Mouse (Mus musculus): Measurements from ENCODE around the gene Plagl2. TPM values are rescaled to one million over a fixed set of nuclear protein-coding genes. Genes with fewer than 3 reads are reported as not detected.
A peak's percentile ranks its signal among the peaks of the same experiment; 100 is the strongest.
"Not testable (repeated sequence)": the region's sequence is repeated elsewhere in the genome, so short reads cannot be mapped to it uniquely, and the experiment has no call there.

Plagl2 gene
- total RNA-seq (2014; rRNA removed) (0.74 and 1.1 TPM in 2 replicates), polyA plus RNA-seq (2012; rRNA removed) (1.5 and 1.7 TPM in 2 replicates)

GRCm38 (mm10) chr2:153241250-153242014, at the start of gene Plagl2, which contains the start of gene Pofut1:
Gene Plagl2, minus strand, starts transcription at chr2:153241426.
Gene Pofut1, plus strand, starts transcription at chr2:153241533.
- Histone ChIP-seq H3K79me2 (ENCODE audit: control insufficient read depth, insufficient read depth, low read length) (peaks cover 14% of the 10 kb centered on the region; the same call in 1 of the 2 replicates), H3K4me3 (ENCODE audit: insufficient read depth, low read depth, low read length) (peak within 1 kb of the TSS; percentile 99), H3K9ac (ENCODE audit: low read depth, low read length) (peak within 1 kb of the TSS; percentile 99), H3K27me3 (ENCODE audit: control insufficient read depth, insufficient read depth, low read length) (no peaks in the 10 kb centered on the region), H3K4me1 (ENCODE audit: control insufficient read depth, insufficient read depth, low read length) (peaks cover 17% of the 10 kb centered on the region), H3K27ac (replicated peaks; ENCODE audit: insufficient read depth, low read depth, low read length) (peak within 1 kb of the TSS; percentile 87), H3K36me3 (ENCODE audit: control insufficient read depth, insufficient read depth, low read length) (0 out of 2 replicates have a peak, but pooled peaks cover 2% of the 10 kb centered on the region)
- DNase-seq (ENCODE audit: extremely low read depth, low read depth, low spot score): peak; percentile 62
- 1% methylated on average over 71 of the region's 72 CpGs for WGBS
- TF ChIP-seq POLR2A (IDR thresholded peaks at IDR 0.05; ENCODE audit: extremely low read depth, insufficient read depth, low read length) (peak; percentile 41; the same call in 1 of the 2 replicates), CTCF (IDR thresholded peaks at IDR 0.05; ENCODE audit: low read depth, low read length) (peak; percentile 44)

DNA sequence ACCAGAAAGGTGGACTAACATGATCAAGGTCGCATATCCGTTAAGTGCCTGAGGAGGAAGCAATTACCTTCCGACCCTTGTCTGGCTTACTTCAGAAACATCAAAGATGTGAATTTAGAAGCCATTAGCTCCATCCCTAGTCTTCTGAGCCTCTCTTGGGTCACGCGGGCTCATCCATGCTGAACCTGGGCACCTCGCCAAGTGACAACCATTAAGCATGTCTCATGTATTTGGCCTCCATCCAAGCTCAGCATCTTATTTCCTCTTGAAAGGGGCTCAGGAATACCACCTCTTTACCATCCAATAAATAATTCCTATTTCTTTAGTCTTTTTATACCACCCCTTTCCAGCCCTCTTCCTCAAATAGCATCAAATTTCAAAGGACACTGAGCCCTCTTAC, 46.6 kb upstream of the Plagl2 start:
- peaks cover 9% of the 10 kb centered on the region; the same call in 1 of the 2 replicates for H3K79me2 ChIP-seq (ENCODE audit: control insufficient read depth, insufficient read depth, low read length)
- 81% methylated on average over 6 of the region's 6 CpGs for WGBS
- no peak overlapping the region for H3K9ac ChIP-seq (ENCODE audit: low read depth, low read length)
- no peak overlapping the region for H3K4me3 ChIP-seq (ENCODE audit: insufficient read depth, low read depth, low read length)
- H3K27ac ChIP-seq (replicated peaks; ENCODE audit: insufficient read depth, low read depth, low read length): no peak overlapping the region
- peaks cover 6% of the 10 kb centered on the region for H3K4me1 ChIP-seq (ENCODE audit: control insufficient read depth, insufficient read depth, low read length)
- TF ChIP-seq CTCF (IDR thresholded peaks at IDR 0.05; ENCODE audit: low read depth, low read length) (no peak), POLR2A (IDR thresholded peaks at IDR 0.05; ENCODE audit: extremely low read depth, insufficient read depth, low read length) (no peak)
- no peak for DNase-seq (ENCODE audit: extremely low read depth, low read depth, low spot score)
- no peaks in the 10 kb centered on the region for H3K36me3 ChIP-seq (ENCODE audit: control insufficient read depth, insufficient read depth, low read length)
- H3K27me3 ChIP-seq (ENCODE audit: control insufficient read depth, insufficient read depth, low read length): no peaks in the 10 kb centered on the region

DNA sequence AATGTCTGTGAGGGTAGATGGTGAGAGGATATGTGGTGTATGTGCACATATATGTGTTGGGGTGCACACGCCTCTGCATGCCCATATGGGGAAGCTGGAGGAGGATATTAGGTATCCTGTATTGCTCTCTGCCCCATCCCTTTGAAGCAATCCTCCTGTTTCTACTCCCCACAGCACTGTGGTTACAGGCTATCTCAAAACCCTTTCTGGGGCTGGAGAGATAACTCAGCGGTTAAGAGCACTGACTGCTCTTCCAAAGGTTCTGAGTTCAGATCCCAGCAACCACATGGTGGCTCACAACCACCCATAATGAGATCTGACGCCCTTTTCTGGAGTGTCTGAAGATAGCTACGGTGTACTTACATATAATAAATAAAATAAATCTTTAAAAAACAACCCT, 45.3 kb upstream of the Plagl2 start:
- Histone ChIP-seq H3K4me3 (ENCODE audit: insufficient read depth, low read depth, low read length) (no peak overlapping the region), H3K79me2 (ENCODE audit: control insufficient read depth, insufficient read depth, low read length) (peaks cover 2% of the 10 kb centered on the region; the same call in 1 of the 2 replicates), H3K27ac (replicated peaks; ENCODE audit: insufficient read depth, low read depth, low read length) (no peak overlapping the region), H3K4me1 (ENCODE audit: control insufficient read depth, insufficient read depth, low read length) (no peaks in the 10 kb centered on the region), H3K36me3 (ENCODE audit: control insufficient read depth, insufficient read depth, low read length) (no peaks in the 10 kb centered on the region), H3K9ac (ENCODE audit: low read depth, low read length) (no peak overlapping the region), H3K27me3 (ENCODE audit: control insufficient read depth, insufficient read depth, low read length) (no peaks in the 10 kb centered on the region)
- no peak for DNase-seq (ENCODE audit: extremely low read depth, low read depth, low spot score)
- WGBS: 89% methylated on average over 4 of the region's 4 CpGs
- TF ChIP-seq CTCF (IDR thresholded peaks at IDR 0.05; ENCODE audit: low read depth, low read length) (no peak), POLR2A (IDR thresholded peaks at IDR 0.05; ENCODE audit: extremely low read depth, insufficient read depth, low read length) (no peak)

DNA sequence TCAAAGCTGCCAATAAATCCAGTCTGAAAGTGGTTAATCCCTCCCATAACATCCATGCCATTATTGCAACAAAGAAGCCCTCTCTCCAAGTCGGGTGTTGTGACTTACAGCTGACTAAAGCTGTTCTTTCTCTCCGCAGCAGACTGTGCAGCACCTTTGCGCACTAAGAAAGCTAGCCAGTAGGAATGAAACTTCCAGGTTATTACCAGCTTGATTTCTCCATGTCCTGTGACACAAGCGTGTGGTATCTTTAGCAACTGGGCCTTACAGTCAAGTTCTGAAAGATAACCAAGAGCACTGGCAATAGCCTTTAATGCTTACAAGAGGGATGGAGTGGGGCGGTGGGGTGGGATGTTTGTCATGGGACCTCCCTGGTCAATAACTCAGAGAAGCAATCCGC, 42.7 kb upstream of the Plagl2 start:
- Histone ChIP-seq H3K36me3 (ENCODE audit: control insufficient read depth, insufficient read depth, low read length) (no peaks in the 10 kb centered on the region), H3K27me3 (ENCODE audit: control insufficient read depth, insufficient read depth, low read length) (no peaks in the 10 kb centered on the region), H3K4me3 (ENCODE audit: insufficient read depth, low read depth, low read length) (no peak overlapping the region), H3K4me1 (ENCODE audit: control insufficient read depth, insufficient read depth, low read length) (no peaks in the 10 kb centered on the region), H3K9ac (ENCODE audit: low read depth, low read length) (no peak overlapping the region), H3K27ac (replicated peaks; ENCODE audit: insufficient read depth, low read depth, low read length) (no peak overlapping the region), H3K79me2 (ENCODE audit: control insufficient read depth, insufficient read depth, low read length) (no peaks in the 10 kb centered on the region)
- TF ChIP-seq POLR2A (IDR thresholded peaks at IDR 0.05; ENCODE audit: extremely low read depth, insufficient read depth, low read length) (no peak), CTCF (IDR thresholded peaks at IDR 0.05; ENCODE audit: low read depth, low read length) (no peak)
- 91% methylated on average over 6 of the region's 6 CpGs for WGBS
- no peak for DNase-seq (ENCODE audit: extremely low read depth, low read depth, low spot score)

DNA sequence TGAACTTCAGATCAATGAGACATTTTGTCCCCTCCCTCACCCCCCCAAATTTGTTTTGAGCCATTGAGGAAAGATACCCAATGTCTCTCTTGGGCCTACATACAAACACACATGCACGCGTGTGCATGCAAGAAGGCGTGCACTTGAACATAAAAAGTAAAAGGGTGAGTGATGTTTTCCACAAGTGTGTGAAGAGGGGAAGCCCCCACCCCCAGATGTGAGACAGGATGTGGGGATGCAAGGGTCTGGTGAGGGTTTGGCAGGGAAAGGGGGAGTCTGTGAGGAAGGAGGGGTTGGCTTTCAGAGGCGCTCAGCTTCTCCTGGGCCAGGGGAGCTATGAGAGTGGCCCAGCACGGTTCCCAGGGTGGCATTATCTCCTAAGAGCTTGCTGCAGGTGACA, 37.1 kb upstream of the Plagl2 start:
- Histone ChIP-seq H3K36me3 (ENCODE audit: control insufficient read depth, insufficient read depth, low read length) (no peaks in the 10 kb centered on the region), H3K4me1 (ENCODE audit: control insufficient read depth, insufficient read depth, low read length) (no peaks in the 10 kb centered on the region), H3K79me2 (ENCODE audit: control insufficient read depth, insufficient read depth, low read length) (no peaks in the 10 kb centered on the region), H3K4me3 (ENCODE audit: insufficient read depth, low read depth, low read length) (no peak overlapping the region), H3K27me3 (ENCODE audit: control insufficient read depth, insufficient read depth, low read length) (no peaks in the 10 kb centered on the region), H3K27ac (replicated peaks; ENCODE audit: insufficient read depth, low read depth, low read length) (no peak overlapping the region), H3K9ac (ENCODE audit: low read depth, low read length) (no peak overlapping the region)
- TF ChIP-seq CTCF (IDR thresholded peaks at IDR 0.05; ENCODE audit: low read depth, low read length): no peak
- TF ChIP-seq POLR2A (IDR thresholded peaks at IDR 0.05; ENCODE audit: extremely low read depth, insufficient read depth, low read length): no peak
- DNase-seq (ENCODE audit: extremely low read depth, low read depth, low spot score): no peak
- WGBS: 91% methylated on average over 5 of the region's 5 CpGs

DNA sequence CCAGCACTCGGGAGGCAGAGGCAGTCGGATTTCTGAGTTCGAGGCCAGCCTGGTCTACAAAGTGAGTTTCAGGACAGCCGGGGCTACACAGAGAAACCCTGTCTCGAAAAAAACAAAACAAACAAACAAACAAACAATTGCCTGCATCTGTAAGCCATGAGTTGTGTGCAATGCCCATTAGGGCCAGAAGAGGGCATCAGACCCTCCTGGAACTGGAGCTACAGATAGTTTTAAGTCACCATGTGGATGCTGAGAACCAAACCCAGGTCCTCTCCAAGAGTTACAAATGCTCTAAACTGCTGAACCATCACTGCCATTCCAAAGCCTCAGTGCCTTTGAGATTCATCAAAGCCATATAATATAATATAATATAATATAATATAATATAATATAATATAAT, 35.6 kb upstream of the Plagl2 start:
- not testable (repeated sequence) for H3K27me3 ChIP-seq (ENCODE audit: control insufficient read depth, insufficient read depth, low read length); H3K79me2 ChIP-seq (ENCODE audit: control insufficient read depth, insufficient read depth, low read length); H3K9ac ChIP-seq (ENCODE audit: low read depth, low read length); DNase-seq (ENCODE audit: extremely low read depth, low read depth, low spot score); H3K4me3 ChIP-seq (ENCODE audit: insufficient read depth, low read depth, low read length); H3K36me3 ChIP-seq (ENCODE audit: control insufficient read depth, insufficient read depth, low read length); H3K27ac ChIP-seq (replicated peaks; ENCODE audit: insufficient read depth, low read depth, low read length); H3K4me1 ChIP-seq (ENCODE audit: control insufficient read depth, insufficient read depth, low read length)
- TF ChIP-seq CTCF (IDR thresholded peaks at IDR 0.05; ENCODE audit: low read depth, low read length): peak; percentile 25; the same call in 1 of the 2 replicates
- 89% methylated on average over 5 of the region's 5 CpGs for WGBS

Measured in liver, adult 2 months (tissue).